Mouse (Mus musculus): ENCODE data around the gene Atp13a2. TPM values are rescaled to one million over a fixed set of nuclear protein-coding genes. Genes with fewer than 3 reads are reported as not detected.

The Atp13a2 gene
- total RNA-seq, 1 experiment, result 31.1 TPM

DNA sequence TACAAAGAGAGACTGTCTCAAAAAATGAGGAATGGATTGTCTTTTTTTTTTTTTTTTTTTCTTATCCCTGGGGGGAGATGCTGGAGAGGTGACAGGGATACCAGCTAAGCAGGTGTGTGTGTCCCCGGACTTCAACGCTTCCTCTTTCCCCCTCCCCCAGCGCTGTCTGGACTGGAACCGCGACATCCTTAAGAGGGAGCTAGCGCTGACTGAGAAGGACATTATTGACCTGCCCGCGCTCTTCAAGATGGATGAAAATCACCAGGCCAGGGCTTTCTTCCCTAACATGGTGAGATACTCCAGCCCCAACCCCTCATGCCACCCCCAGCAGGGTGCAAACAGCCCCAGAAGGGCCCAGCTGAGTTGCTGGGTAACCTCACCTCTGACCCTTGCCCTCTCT is 37.6 kb upstream of the Atp13a2 start:
- DNase-seq (ENCODE audit: low read depth, low spot score), result no peak
- H3K27ac ChIP-seq (ENCODE audit: insufficient read depth, low read depth, low read length, poor library complexity, severe bottlenecking), result no peak overlapping the region
- H3K9me3 ChIP-seq (ENCODE audit: control insufficient read depth, insufficient read depth, low read depth, low read length), result no peaks in the 10 kb centered on the region
- no peak overlapping the region for H3K4me3 ChIP-seq (ENCODE audit: insufficient read depth in 1 of 2, low read depth in 1 of 2, low read length in 2 of 2, poor library complexity in 1 of 2, severe bottlenecking in 1 of 2)
- in situ Hi-C loops (cut with MboI; ENCODE audit: low sequenced_read_pairs in 2 of 2, unreplicated experiment in 2 of 2), result no loop called here
- no peak overlapping the region for H3K9ac ChIP-seq (ENCODE audit: insufficient read depth, low read depth, low read length, poor library complexity, severe bottlenecking)
- no peaks in the 10 kb centered on the region for H3K36me3 ChIP-seq (ENCODE audit: control insufficient read depth, insufficient read depth, low read length, poor library complexity, severe bottlenecking)
- TF ChIP-seq CHD2 (IDR thresholded peaks at IDR 0.05; ENCODE audit: low read depth, low read length) (no peak), HCFC1 (IDR thresholded peaks at IDR 0.05; ENCODE audit: borderline replicate concordance, insufficient read depth, low read length) (no peak), ZNF384 (IDR thresholded peaks at IDR 0.05; ENCODE audit: low read depth, low read length) (no peak), MAFK (IDR thresholded peaks at IDR 0.05; ENCODE audit: insufficient read depth, low read depth, low read length) (no peak), ZC3H11A (IDR thresholded peaks at IDR 0.05; ENCODE audit: borderline replicate concordance, low read depth, low read length) (no peak)
- H3K4me1 ChIP-seq (ENCODE audit: control insufficient read depth in 2 of 2, insufficient read depth in 2 of 2, low read length in 2 of 2, poor library complexity in 1 of 2), result peaks cover 2 to 10% of the 10 kb centered on the region in 2 experiments; a peak in 1 of 4 replicates

DNA sequence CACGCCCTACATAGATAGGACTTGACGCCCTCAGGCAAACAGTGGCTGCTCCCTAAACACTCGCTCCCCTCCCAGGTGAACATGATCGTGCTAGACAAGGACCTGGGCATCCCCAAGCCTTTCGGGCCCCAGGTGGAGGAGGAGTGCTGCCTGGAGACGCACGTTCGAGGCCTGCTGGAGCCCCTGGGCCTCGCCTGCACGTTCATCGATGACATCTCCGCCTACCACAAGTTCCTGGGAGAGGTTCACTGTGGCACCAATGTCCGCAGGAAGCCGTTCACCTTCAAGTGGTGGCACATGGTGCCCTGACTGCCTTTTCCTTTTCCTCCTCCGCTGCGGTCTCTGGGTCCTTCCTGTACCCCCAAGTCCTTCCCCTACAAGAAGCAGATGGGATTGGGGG is 37.1 kb upstream of the Atp13a2 start:
- in situ Hi-C loops (cut with MboI; ENCODE audit: low sequenced_read_pairs in 2 of 2, unreplicated experiment in 2 of 2), result no loop called here

DNA sequence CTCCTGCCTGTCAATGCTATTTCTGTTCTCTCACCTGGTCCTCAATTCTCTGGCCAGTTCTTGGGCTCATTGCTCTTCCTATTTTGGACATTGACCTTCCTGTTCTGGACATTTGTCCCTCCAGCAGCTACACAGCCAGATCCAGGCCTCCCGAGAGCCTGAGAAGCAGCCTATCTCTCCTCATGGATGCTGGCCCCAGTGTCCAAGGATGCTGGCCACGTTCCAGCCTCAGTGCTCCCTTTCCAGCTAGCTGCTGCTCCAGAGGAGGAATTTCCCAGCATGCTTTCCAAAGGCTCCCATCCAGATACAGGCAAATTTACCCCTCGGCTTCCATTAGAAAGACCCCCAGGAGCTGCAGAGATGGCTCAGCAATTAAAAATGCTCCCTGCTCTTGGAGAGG is 36.1 kb upstream of the Atp13a2 start:
- in situ Hi-C loops (cut with MboI; ENCODE audit: low sequenced_read_pairs in 2 of 2, unreplicated experiment in 2 of 2), result no loop called here
- Histone ChIP-seq H3K27ac (ENCODE audit: insufficient read depth, low read depth, low read length, poor library complexity, severe bottlenecking) (no peak overlapping the region), H3K4me3 (ENCODE audit: insufficient read depth in 1 of 2, low read depth in 1 of 2, low read length in 2 of 2, poor library complexity in 1 of 2, severe bottlenecking in 1 of 2) (no peak overlapping the region), H3K9me3 (ENCODE audit: control insufficient read depth, insufficient read depth, low read depth, low read length) (no peaks in the 10 kb centered on the region), H3K36me3 (ENCODE audit: control insufficient read depth, insufficient read depth, low read length, poor library complexity, severe bottlenecking) (no peaks in the 10 kb centered on the region), H3K4me1 (ENCODE audit: control insufficient read depth in 2 of 2, insufficient read depth in 2 of 2, low read length in 2 of 2, poor library complexity in 1 of 2) (peaks cover 2 to 10% of the 10 kb centered on the region in 2 experiments; a peak in 1 of 4 replicates), H3K9ac (ENCODE audit: insufficient read depth, low read depth, low read length, poor library complexity, severe bottlenecking) (no peak overlapping the region)
- TF ChIP-seq ZNF384 (IDR thresholded peaks at IDR 0.05; ENCODE audit: low read depth, low read length) (no peak), CHD2 (IDR thresholded peaks at IDR 0.05; ENCODE audit: low read depth, low read length) (no peak), ZC3H11A (IDR thresholded peaks at IDR 0.05; ENCODE audit: borderline replicate concordance, low read depth, low read length) (no peak), MAFK (IDR thresholded peaks at IDR 0.05; ENCODE audit: insufficient read depth, low read depth, low read length) (no peak), HCFC1 (IDR thresholded peaks at IDR 0.05; ENCODE audit: borderline replicate concordance, insufficient read depth, low read length) (no peak)
- no peak for DNase-seq (ENCODE audit: low read depth, low spot score)

More for the DNA sequence above, 37.1 kb upstream of the Atp13a2 start:
- no peak for TF ChIP-seq ZNF384 (IDR thresholded peaks at IDR 0.05; ENCODE audit: low read depth, low read length)
- no peak for TF ChIP-seq HCFC1 (IDR thresholded peaks at IDR 0.05; ENCODE audit: borderline replicate concordance, insufficient read depth, low read length)
- TF ChIP-seq MAFK (IDR thresholded peaks at IDR 0.05; ENCODE audit: insufficient read depth, low read depth, low read length), result no peak
- TF ChIP-seq CHD2 (IDR thresholded peaks at IDR 0.05; ENCODE audit: low read depth, low read length), result no peak
- no peak for TF ChIP-seq ZC3H11A (IDR thresholded peaks at IDR 0.05; ENCODE audit: borderline replicate concordance, low read depth, low read length)
- DNase-seq (ENCODE audit: low read depth, low spot score), result no peak
- Histone ChIP-seq H3K4me3 (ENCODE audit: insufficient read depth in 1 of 2, low read depth in 1 of 2, low read length in 2 of 2, poor library complexity in 1 of 2, severe bottlenecking in 1 of 2) (no peak overlapping the region), H3K4me1 (ENCODE audit: control insufficient read depth in 2 of 2, insufficient read depth in 2 of 2, low read length in 2 of 2, poor library complexity in 1 of 2) (peaks cover 2 to 10% of the 10 kb centered on the region in 2 experiments; a peak in 1 of 4 replicates), H3K36me3 (ENCODE audit: control insufficient read depth, insufficient read depth, low read length, poor library complexity, severe bottlenecking) (no peaks in the 10 kb centered on the region), H3K9ac (ENCODE audit: insufficient read depth, low read depth, low read length, poor library complexity, severe bottlenecking) (no peak overlapping the region), H3K9me3 (ENCODE audit: control insufficient read depth, insufficient read depth, low read depth, low read length) (no peaks in the 10 kb centered on the region), H3K27ac (ENCODE audit: insufficient read depth, low read depth, low read length, poor library complexity, severe bottlenecking) (no peak overlapping the region)

DNA sequence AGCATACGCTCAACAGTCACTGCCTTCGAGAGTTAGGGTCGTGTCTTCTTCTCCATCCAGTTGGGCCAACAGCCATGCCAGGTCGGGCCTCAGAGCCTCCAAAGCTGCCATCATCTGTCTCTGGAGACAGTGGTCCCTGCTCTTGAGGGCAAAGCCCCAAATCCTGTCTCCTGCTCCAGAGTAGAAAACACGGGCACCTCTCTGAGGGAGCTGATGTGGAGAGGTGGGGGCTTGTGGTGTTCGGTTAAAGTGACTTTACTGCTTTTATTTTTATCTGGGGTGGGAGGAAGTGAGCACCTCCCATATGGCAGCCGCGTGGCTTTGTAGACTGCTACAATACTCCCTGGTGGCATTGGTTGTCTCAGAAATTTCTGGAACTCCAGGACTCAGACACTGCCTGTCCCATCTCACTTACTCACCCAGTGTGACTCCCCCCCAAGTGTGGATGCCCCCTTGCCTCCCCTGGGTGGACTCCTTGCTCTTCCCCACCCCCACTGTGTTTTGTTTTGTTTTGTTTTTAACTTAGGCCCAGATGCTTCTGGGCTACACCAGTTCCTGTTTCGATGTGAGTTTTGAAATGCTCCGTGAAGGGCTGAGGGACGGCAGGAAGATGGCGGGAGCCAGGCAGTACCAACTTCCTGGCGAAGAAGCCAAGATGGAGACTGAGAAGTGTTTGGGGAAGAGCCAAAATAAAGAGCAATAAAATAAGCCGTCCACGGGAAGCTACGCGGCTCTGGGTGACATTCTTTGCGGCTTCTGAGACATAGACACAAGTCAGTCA is 34.6 kb upstream of the Atp13a2 start:
- no peaks in the 10 kb centered on the region for H3K36me3 ChIP-seq (ENCODE audit: control insufficient read depth, insufficient read depth, low read length, poor library complexity, severe bottlenecking)
- H3K9me3 ChIP-seq (ENCODE audit: control insufficient read depth, insufficient read depth, low read depth, low read length), result no peaks in the 10 kb centered on the region
- no peak overlapping the region for H3K4me3 ChIP-seq (ENCODE audit: insufficient read depth in 1 of 2, low read depth in 1 of 2, low read length in 2 of 2, poor library complexity in 1 of 2, severe bottlenecking in 1 of 2)
- peaks cover 3 to 6% of the 10 kb centered on the region in 2 experiments; a peak in 1 of 4 replicates for H3K4me1 ChIP-seq (ENCODE audit: control insufficient read depth in 2 of 2, insufficient read depth in 2 of 2, low read length in 2 of 2, poor library complexity in 1 of 2)
- no peak for DNase-seq (ENCODE audit: low read depth, low spot score)
- TF ChIP-seq MAFK (IDR thresholded peaks at IDR 0.05; ENCODE audit: insufficient read depth, low read depth, low read length) (no peak), ZC3H11A (IDR thresholded peaks at IDR 0.05; ENCODE audit: borderline replicate concordance, low read depth, low read length) (no peak), ZNF384 (IDR thresholded peaks at IDR 0.05; ENCODE audit: low read depth, low read length) (no peak), HCFC1 (IDR thresholded peaks at IDR 0.05; ENCODE audit: borderline replicate concordance, insufficient read depth, low read length) (no peak), CHD2 (IDR thresholded peaks at IDR 0.05; ENCODE audit: low read depth, low read length) (no peak)
- H3K27ac ChIP-seq (ENCODE audit: insufficient read depth, low read depth, low read length, poor library complexity, severe bottlenecking), result no peak overlapping the region
- in situ Hi-C loops (cut with MboI; ENCODE audit: low sequenced_read_pairs in 2 of 2, unreplicated experiment in 2 of 2), result no loop called here
- H3K9ac ChIP-seq (ENCODE audit: insufficient read depth, low read depth, low read length, poor library complexity, severe bottlenecking), result no peak overlapping the region
